Mouse (Mus musculus): ENCODE results near the gene Grin1. TPM values are rescaled to one million over a fixed set of nuclear protein-coding genes. Genes with fewer than 3 reads are reported as not detected.

Grin1 gene
- polyA plus RNA-seq, 1 experiment = 282 TPM

DNA sequence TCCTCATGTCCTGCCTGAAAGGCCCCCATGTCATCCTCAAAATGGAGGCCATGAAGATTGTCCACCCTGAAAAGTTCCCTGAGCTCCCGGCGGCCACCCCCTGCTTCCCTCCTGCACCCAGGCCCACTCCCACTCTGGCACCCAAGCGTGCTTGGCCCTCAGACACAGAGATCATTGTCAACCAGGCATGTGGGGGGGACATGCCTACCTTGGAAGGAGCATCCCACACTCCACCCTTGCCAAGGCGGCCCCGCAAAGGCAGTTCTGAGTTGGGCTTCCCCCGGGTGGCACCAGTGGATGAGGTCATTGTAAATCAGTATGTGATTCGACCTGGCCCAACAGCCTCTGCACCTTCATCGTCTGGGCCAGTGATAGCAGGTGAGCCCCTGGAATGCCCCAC is 75.6 kb downstream of the Grin1 start:
- 47% methylated on average over 8 of the region's 8 CpGs for WGBS
- no peaks in the 10 kb centered on the region for H3K27me3 ChIP-seq (ENCODE audit: control insufficient read depth, insufficient read depth, low read length)
- no peak for DNase-seq
- peak overlapping the region; percentile 77 for H3K4me3 ChIP-seq (replicated peaks; ENCODE audit: insufficient read depth, low read depth, low read length)
- peak overlapping the region; percentile 24 for H3K27ac ChIP-seq (ENCODE audit: insufficient read depth, low read length)
- peaks cover 49% of the 10 kb centered on the region for H3K4me1 ChIP-seq (ENCODE audit: control insufficient read depth, insufficient read depth, low read length)
- TF ChIP-seq CTCF (IDR thresholded peaks at IDR 0.05; ENCODE audit: borderline replicate concordance, insufficient read depth, low read depth, low read length) = no peak
- TF ChIP-seq POLR2A (IDR thresholded peaks at IDR 0.05; ENCODE audit: borderline replicate concordance, insufficient read depth, low read length) = no peak

DNA sequence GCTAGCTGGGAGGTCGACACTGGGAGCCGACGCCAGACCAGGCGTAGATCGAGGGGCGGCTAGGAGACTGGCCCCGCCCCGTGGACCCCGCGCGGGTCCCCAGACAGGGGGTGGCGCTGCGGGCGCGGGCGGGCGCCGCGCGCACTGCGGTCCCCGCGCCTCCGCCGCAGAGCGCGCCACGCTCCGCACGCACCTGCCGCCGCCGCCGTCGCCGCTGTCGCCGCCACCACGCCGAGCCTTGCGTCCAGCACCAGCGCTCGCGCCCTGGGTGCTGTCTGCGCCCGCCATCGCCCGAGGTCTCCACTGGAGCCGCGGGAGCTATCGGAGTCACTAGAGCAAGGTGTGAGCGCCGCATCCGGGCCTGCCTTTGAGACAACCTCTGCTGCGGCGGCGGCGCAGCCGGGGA is 76.9 kb downstream of the Grin1 start, which contains the start of the genes Rnf208 and Cysrt1:
TSS of gene Rnf208 (plus strand) at position 155 of the 406 bp plus-strand sequence.
TSS of gene Cysrt1 (minus strand) at position 352 of the 406 bp plus-strand sequence.
- TF ChIP-seq POLR2A (IDR thresholded peaks at IDR 0.05; ENCODE audit: borderline replicate concordance, insufficient read depth, low read length) (peak; percentile 52), CTCF (IDR thresholded peaks at IDR 0.05; ENCODE audit: borderline replicate concordance, insufficient read depth, low read depth, low read length) (no peak)
- Histone ChIP-seq H3K27ac (ENCODE audit: insufficient read depth, low read length) (peak within 1 kb of the TSS; percentile 80), H3K4me1 (ENCODE audit: control insufficient read depth, insufficient read depth, low read length) (peaks cover 48% of the 10 kb centered on the region), H3K4me3 (replicated peaks; ENCODE audit: insufficient read depth, low read depth, low read length) (peak within 1 kb of the TSS; percentile 77), H3K27me3 (ENCODE audit: control insufficient read depth, insufficient read depth, low read length) (no peaks in the 10 kb centered on the region)
- DNase-seq = peak; percentile 57 to 70
- under 1% methylated on average over 59 of the region's 59 CpGs for WGBS

DNA sequence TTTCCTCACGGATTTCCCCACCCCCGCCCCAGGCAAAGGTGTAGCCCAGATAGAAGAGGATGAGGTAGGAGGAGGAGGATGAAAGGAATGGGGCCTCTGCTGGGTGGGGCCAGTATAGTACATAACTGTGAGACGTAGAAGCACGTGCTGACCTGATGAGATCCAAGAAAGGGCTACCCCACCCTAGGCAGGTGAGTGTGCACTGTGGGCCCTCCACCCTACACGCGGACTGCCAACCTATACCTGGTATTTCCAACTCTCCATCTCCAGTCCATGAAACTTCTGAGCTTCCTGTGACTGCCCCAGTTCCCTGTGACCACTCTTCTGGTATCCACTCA is 77.6 kb downstream of the Grin1 start:
- Histone ChIP-seq H3K27ac (ENCODE audit: insufficient read depth, low read length) (peak overlapping the region; percentile 80), H3K4me1 (ENCODE audit: control insufficient read depth, insufficient read depth, low read length) (peaks cover 42% of the 10 kb centered on the region), H3K4me3 (replicated peaks; ENCODE audit: insufficient read depth, low read depth, low read length) (peak overlapping the region; percentile 77), H3K27me3 (ENCODE audit: control insufficient read depth, insufficient read depth, low read length) (no peaks in the 10 kb centered on the region)
- no peak for DNase-seq
- 8% methylated on average over 6 of the region's 6 CpGs for WGBS
- TF ChIP-seq CTCF (IDR thresholded peaks at IDR 0.05; ENCODE audit: borderline replicate concordance, insufficient read depth, low read depth, low read length) (no peak), POLR2A (IDR thresholded peaks at IDR 0.05; ENCODE audit: borderline replicate concordance, insufficient read depth, low read length) (no peak)

Other genes with a start within 250 kb of the Grin1 start
- gene Entpd8, start 238.9 kb downstream of the Grin1 start, polyA plus RNA-seq (2012; rRNA removed) = not detected in 2 replicates
- gene Noxa1, start 224.0 kb downstream of the Grin1 start, polyA plus RNA-seq (2012; rRNA removed) = not detected in 2 replicates
- gene Nrarp, start 138.4 kb downstream of the Grin1 start, polyA plus RNA-seq (2012; rRNA removed) = 7.7 and 9.4 TPM in 2 replicates
- gene Tor4a, start 122.3 kb downstream of the Grin1 start, polyA plus RNA-seq (2012; rRNA removed) = 3.6 and 4.2 TPM in 2 replicates
- 69.4 and 84.5 TPM in 2 replicates for gene Nelfb, start 107.7 kb downstream of the Grin1 start, polyA plus RNA-seq (2012; rRNA removed)
- gene Stpg3, start 104.5 kb downstream of the Grin1 start, polyA plus RNA-seq (2012; rRNA removed) = not detected in 2 replicates
- 0.10 and 0.11 TPM in 2 replicates for gene Fam166a, start 100.4 kb downstream of the Grin1 start, polyA plus RNA-seq (2012; rRNA removed)
- 647 and 663 TPM in 2 replicates for gene Tubb4b, start 94.5 kb downstream of the Grin1 start, polyA plus RNA-seq (2012; rRNA removed)
- gene Slc34a3, start 84.8 kb downstream of the Grin1 start, polyA plus RNA-seq (2012; rRNA removed) = 0.73 and 0.92 TPM in 2 replicates
- not detected in 2 replicates for gene Rnf224, start 82.4 kb downstream of the Grin1 start, polyA plus RNA-seq (2012; rRNA removed)
- 423 and 427 TPM in 2 replicates for gene Rnf208, start 76.9 kb downstream of the Grin1 start, polyA plus RNA-seq (2012; rRNA removed)
- gene Cysrt1, start 76.7 kb downstream of the Grin1 start, polyA plus RNA-seq (2012; rRNA removed) = 0.76 and 0.80 TPM in 2 replicates
- gene AL732309.1, start 72.3 kb downstream of the Grin1 start, polyA plus RNA-seq (2012; rRNA removed) = 12.5 and 14.1 TPM in 2 replicates
- gene Tmem203, start 63.7 kb downstream of the Grin1 start, polyA plus RNA-seq (2012; rRNA removed) = 31.9 and 33.4 TPM in 2 replicates
- gene Tprn, start 56.6 kb downstream of the Grin1 start, polyA plus RNA-seq (2012; rRNA removed) = 91.0 and 96.9 TPM in 2 replicates
- gene Ssna1, start 46.7 kb downstream of the Grin1 start, polyA plus RNA-seq (2012; rRNA removed) = 74.5 and 75.9 TPM in 2 replicates
- 103 TPM in 2 replicates for gene Anapc2, start 46.7 kb downstream of the Grin1 start, polyA plus RNA-seq (2012; rRNA removed)
- gene Tmem210, start 31.0 kb downstream of the Grin1 start, polyA plus RNA-seq (2012; rRNA removed) = not detected in 2 replicates
- 0.20 and 0.21 TPM in 2 replicates for gene Lrrc26, start 29.3 kb downstream of the Grin1 start, polyA plus RNA-seq (2012; rRNA removed)
- gene Man1b1, start 13.2 kb upstream of the Grin1 start, polyA plus RNA-seq (2012; rRNA removed) = 33.2 and 34.1 TPM in 2 replicates
- gene Dpp7, start 37.2 kb upstream of the Grin1 start, polyA plus RNA-seq (2012; rRNA removed) = 63.1 and 71.2 TPM in 2 replicates
- gene Uap1l1, start 46.5 kb upstream of the Grin1 start, polyA plus RNA-seq (2012; rRNA removed) = 19.0 and 22.1 TPM in 2 replicates
- gene Sapcd2, start 53.1 kb upstream of the Grin1 start, polyA plus RNA-seq (2012; rRNA removed) = 4.4 and 4.7 TPM in 2 replicates
- 12.3 and 12.5 TPM in 2 replicates for gene Entpd2, start 76.7 kb upstream of the Grin1 start, polyA plus RNA-seq (2012; rRNA removed)
- 502 and 505 TPM in 2 replicates for gene Npdc1, start 80.2 kb upstream of the Grin1 start, polyA plus RNA-seq (2012; rRNA removed)
- 0.51 and 0.71 TPM in 2 replicates for gene Fut7, start 104.1 kb upstream of the Grin1 start, polyA plus RNA-seq (2012; rRNA removed)
- 285 and 294 TPM in 2 replicates for gene Abca2, start 109.5 kb upstream of the Grin1 start, polyA plus RNA-seq (2012; rRNA removed)
- 0.84 and 2.8 TPM in 2 replicates for gene Clic3, start 137.7 kb upstream of the Grin1 start, polyA plus RNA-seq (2012; rRNA removed)
- gene Paxx, start 141.9 kb upstream of the Grin1 start, polyA plus RNA-seq (2012; rRNA removed) = 196 and 230 TPM in 2 replicates
- gene Ptgds, start 150.9 kb upstream of the Grin1 start, polyA plus RNA-seq (2012; rRNA removed) = 2,130 and 2,485 TPM in 2 replicates
- gene Lcn12, start 174.7 kb upstream of the Grin1 start, polyA plus RNA-seq (2012; rRNA removed) = not detected in 2 replicates
- gene Fbxw5, start 181.6 kb upstream of the Grin1 start, polyA plus RNA-seq (2012; rRNA removed) = 54.7 and 59.4 TPM in 2 replicates
- 3.6 and 4.2 TPM in 2 replicates for gene C8g, start 182.5 kb upstream of the Grin1 start, polyA plus RNA-seq (2012; rRNA removed)
- 12.3 and 12.5 TPM in 2 replicates for gene Traf2, start 227.8 kb upstream of the Grin1 start, polyA plus RNA-seq (2012; rRNA removed)
- gene Edf1, start 238.7 kb upstream of the Grin1 start, polyA plus RNA-seq (2012; rRNA removed) = 345 and 350 TPM in 2 replicates